Mouse (Mus musculus) intestine, embryonic 14.5 days (tissue): ENCODE measurements around the gene Gatb. TPM values are rescaled to one million over a fixed set of nuclear protein-coding genes. Genes with fewer than 3 reads are reported as not detected.
"Not testable (repeated sequence)": the region's sequence is repeated elsewhere in the genome, so short reads cannot be mapped to it uniquely, and the experiment has no call there.

Experiments
- ATAC-seq: fragments of 200-750 bp; cut with Nextera tagmentation; replicated peaks from 2 replicates; pipeline ENCODE4 v1.8.0; 2017; ENCODE audit warnings: low read depth, moderate number of reproducible peaks, moderate TSS enrichment, moderate library complexity; ENCODE audit not compliant: low FRiP score, low TSS enrichment
- DNase-seq: peaks from one replicate; pipeline ENCODE4 v3.0.0-alpha.2; 2018; ENCODE audit warnings: low spot score
- H3K27ac ChIP-seq: fragments of 300-500 bp; sonication (generic); 2 replicates; pipeline ENCODE4 v1.5.1; 2014; ENCODE audit warnings: low read depth, mild to moderate bottlenecking, control low read depth
- H3K27me3 ChIP-seq: fragments of 300-500 bp; sonication (generic); replicated peaks from 2 replicates; pipeline ENCODE4 v1.6.1; 2014; ENCODE audit warnings: low read length, control low read depth; ENCODE audit not compliant: control insufficient read depth, insufficient read depth
- H3K36me3 ChIP-seq: fragments of 300-500 bp; sonication (generic); 2 replicates; pipeline ENCODE4 v1.6.1; 2014; ENCODE audit warnings: low read length, control low read depth; ENCODE audit not compliant: control insufficient read depth, insufficient read depth
- H3K4me1 ChIP-seq: fragments of 300-500 bp; sonication (generic); replicated peaks from 2 replicates; pipeline ENCODE4 v1.6.1; 2014; ENCODE audit warnings: low read length, control low read depth, mixed read lengths; ENCODE audit not compliant: control insufficient read depth, insufficient read depth
- H3K4me2 ChIP-seq: fragments of 300-500 bp; sonication (generic); 2 replicates; pipeline ENCODE4 v1.6.1; 2014; ENCODE audit warnings: low read length
- H3K4me3 ChIP-seq: fragments of 300-500 bp; sonication (generic); 2 replicates; pipeline ENCODE4 v1.5.1; 2014; ENCODE audit warnings: low read depth, low read length, control low read depth, mixed read lengths
- H3K9ac ChIP-seq: fragments of 300-500 bp; sonication (generic); 2 replicates; pipeline ENCODE4 v1.6.1; 2014; ENCODE audit warnings: mild to moderate bottlenecking, low read length
- H3K9me3 ChIP-seq: fragments of 300-500 bp; sonication (generic); 2 replicates; pipeline ENCODE4 v1.6.1; 2016; ENCODE audit warnings: low read length, control low read depth; ENCODE audit not compliant: control insufficient read depth
- WGBS: fragments of 180-500 bp; shearing (Covaris S2); extraction: QIAGEN DNeasy Blood & Tissue Kit; methylation state at CpG from one replicate; pipeline ENCODE4 v1.1.7; 2014; 5-methylcytosine and 5-hydroxymethylcytosine counted together
- polyA plus RNA-seq: library from polyadenylated mRNA; unstranded; fragments of >200 nt; fragmentation: Nextera tagmentation; extraction: Ambion mirVana; gene quantifications from 2 replicates; pipeline ENCODE4 v1.2.1, GENCODE M21; 2014

Gene Gatb
- polyA plus RNA-seq, 1 experiment from 2014 or later, result 30.1 TPM

- DNase-seq, result no peak
- WGBS, result 73% methylated on average over 2 of the region's 2 CpGs
These were observed 22.6 kb upstream of the Gatb start for GRCm38 (mm10) chr3:85551352-85551751.

GRCm38 (mm10) chr3:85553731-85554277 is 20.1 kb upstream of the Gatb start:
- H3K4me3 ChIP-seq, result no peak overlapping the region
- ATAC-seq, result no peak
- H3K9ac ChIP-seq, result no peak overlapping the region

More at GRCm38 (mm10) chr3:85551352-85551751, 22.6 kb upstream of the Gatb start:
- Histone ChIP-seq H3K36me3 (no peaks in the 10 kb centered on the region), H3K4me3 (no peak overlapping the region), H3K4me2 (no peak overlapping the region), H3K9ac (no peak overlapping the region), H3K4me1 (no peaks in the 10 kb centered on the region), H3K27ac (no peak overlapping the region), H3K27me3 (no peaks in the 10 kb centered on the region), H3K9me3 (0 out of 2 replicates have a peak, but pooled peaks cover 2% of the 10 kb centered on the region)
- no peak; the same call in 1 of the 2 replicates for ATAC-seq

GRCm38 (mm10) chr3:85564603-85565002 is 9.3 kb upstream of the Gatb start:
- Histone ChIP-seq H3K4me3 (no peak overlapping the region), H3K27ac (no peak overlapping the region), H3K9ac (no peak overlapping the region), H3K4me1 (no peaks in the 10 kb centered on the region), H3K4me2 (no peak overlapping the region), H3K36me3 (no peaks in the 10 kb centered on the region), H3K9me3 (no peaks in the 10 kb centered on the region), H3K27me3 (no peaks in the 10 kb centered on the region)
- ATAC-seq (no peak), DNase-seq (no peak)
- WGBS, result 59% methylated on average over 2 of the region's 2 CpGs

More at GRCm38 (mm10) chr3:85553731-85554277, 20.1 kb upstream of the Gatb start:
- Histone ChIP-seq H3K4me2 (no peak overlapping the region), H3K27ac (no peak overlapping the region), H3K4me1 (no peaks in the 10 kb centered on the region), H3K27me3 (no peaks in the 10 kb centered on the region), H3K9me3 (0 out of 2 replicates have a peak, but pooled peaks cover 2% of the 10 kb centered on the region), H3K36me3 (no peaks in the 10 kb centered on the region)
- no peak for DNase-seq
- WGBS, result 87% methylated on average over 6 of the region's 6 CpGs

- DNase-seq, result no peak
- Histone ChIP-seq H3K9me3 (no peaks in the 10 kb centered on the region), H3K4me2 (no peak overlapping the region), H3K27ac (no peak overlapping the region), H3K4me1 (peaks cover 3% of the 10 kb centered on the region; the same call in 1 of the 2 replicates), H3K27me3 (no peaks in the 10 kb centered on the region), H3K4me3 (no peak overlapping the region), H3K36me3 (no peaks in the 10 kb centered on the region), H3K9ac (no peak overlapping the region)
- no peak for ATAC-seq
- WGBS, result 65% methylated on average over 2 of the region's 2 CpGs
These were observed 2.6 kb upstream of the Gatb start for GRCm38 (mm10) chr3:85571276-85571675.

GRCm38 (mm10) chr3:85572502-85572901 is 1.4 kb upstream of the Gatb start:
- 90% methylated on average over 8 of the region's 8 CpGs for WGBS
- not testable (repeated sequence) for H3K4me2 ChIP-seq, H3K36me3 ChIP-seq, H3K27me3 ChIP-seq, DNase-seq, H3K9me3 ChIP-seq, H3K9ac ChIP-seq, ATAC-seq, H3K4me1 ChIP-seq, H3K27ac ChIP-seq, H3K4me3 ChIP-seq

- Histone ChIP-seq H3K4me2 (peak overlapping the region; percentile 43), H3K9ac (peak overlapping the region; percentile 23; the same call in 1 of the 2 replicates), H3K9me3 (no peaks in the 10 kb centered on the region), H3K36me3 (no peaks in the 10 kb centered on the region), H3K27ac (no peak overlapping the region), H3K4me1 (peaks cover 3% of the 10 kb centered on the region; the same call in 1 of the 2 replicates), H3K27me3 (no peaks in the 10 kb centered on the region), H3K4me3 (peak overlapping the region; percentile 83)
- DNase-seq (no peak), ATAC-seq (no peak)
- 23% methylated on average over 6 of the region's 6 CpGs for WGBS
These were observed 579 bp upstream of the Gatb start for GRCm38 (mm10) chr3:85573216-85573863.

- DNase-seq (no peak), ATAC-seq (no peak)
- Histone ChIP-seq H3K36me3 (no peaks in the 10 kb centered on the region), H3K9ac (no peak overlapping the region), H3K27ac (no peak overlapping the region), H3K4me1 (no peaks in the 10 kb centered on the region), H3K27me3 (no peaks in the 10 kb centered on the region), H3K4me2 (no peak overlapping the region), H3K4me3 (no peak overlapping the region), H3K9me3 (no peaks in the 10 kb centered on the region)
- WGBS, result 73% methylated on average over 2 of the region's 2 CpGs
These were observed 8.8 kb downstream of the Gatb start for GRCm38 (mm10) chr3:85582726-85583125.

- Histone ChIP-seq H3K9me3 (no peaks in the 10 kb centered on the region), H3K4me2 (no peak overlapping the region), H3K9ac (no peak overlapping the region), H3K27ac (no peak overlapping the region), H3K4me1 (no peaks in the 10 kb centered on the region), H3K4me3 (no peak overlapping the region), H3K36me3 (no peaks in the 10 kb centered on the region), H3K27me3 (no peaks in the 10 kb centered on the region)
- no peak for DNase-seq
- WGBS, result 85% methylated on average over 5 of the region's 5 CpGs
- ATAC-seq, result no peak
These were observed 9.3 kb downstream of the Gatb start for GRCm38 (mm10) chr3:85583194-85583593.

GRCm38 (mm10) chr3:85584966-85585365 is 11.0 kb downstream of the Gatb start:
- H3K36me3 ChIP-seq, result no peaks in the 10 kb centered on the region
- no peaks in the 10 kb centered on the region for H3K4me1 ChIP-seq
- DNase-seq (no peak), ATAC-seq (no peak)
- H3K27ac ChIP-seq, result no peak overlapping the region
- H3K9ac ChIP-seq, result no peak overlapping the region
- H3K9me3 ChIP-seq, result no peaks in the 10 kb centered on the region
- H3K27me3 ChIP-seq, result no peaks in the 10 kb centered on the region
- WGBS, result 80% methylated on average over 4 of the region's 4 CpGs
- no peak overlapping the region for H3K4me3 ChIP-seq
- H3K4me2 ChIP-seq, result no peak overlapping the region
